Mouse (Mus musculus) limb, embryonic 12.5 days (tissue): ENCODE measurements at regions not wholly inside any gene's neighbourhood (a gene's known extent, or its start where the extent isn't known, plus 50 kb on each side); places are given as distances from the start of the nearest gene placed in this dataset.

Experiments
- ATAC-seq: fragments of 200-750 bp; cut with Nextera tagmentation; 2 replicates; pipeline ENCODE4 v1.8.0; 2017; ENCODE audit warnings: low read depth, moderate TSS enrichment; ENCODE audit not compliant: insufficient number of reproducible peaks, insufficient read depth, low FRiP score, low TSS enrichment
- H3K27ac ChIP-seq: fragments of 300-500 bp; sonication (generic); 2 replicates; pipeline ENCODE4 v1.5.1; 2016; ENCODE audit warnings: mild to moderate bottlenecking, moderate library complexity
- H3K27me3 ChIP-seq: fragments of 300-500 bp; sonication (generic); 2 replicates; pipeline ENCODE4 v1.6.1; 2016; ENCODE audit warnings: mild to moderate bottlenecking, moderate library complexity
- H3K36me3 ChIP-seq: fragments of 300-500 bp; sonication (generic); 2 replicates; pipeline ENCODE4 v1.6.1; 2016; ENCODE audit warnings: mild to moderate bottlenecking, moderate library complexity
- H3K4me1 ChIP-seq: fragments of 300-500 bp; sonication (generic); replicated peaks from 2 replicates; pipeline ENCODE4 v1.6.1; 2016
- H3K4me2 ChIP-seq: fragments of 300-500 bp; sonication (generic); 2 replicates; pipeline ENCODE4 v1.6.1; 2016; ENCODE audit warnings: mild to moderate bottlenecking, moderate library complexity
- H3K4me3 ChIP-seq: fragments of 300-500 bp; sonication (generic); replicated peaks from 2 replicates; pipeline ENCODE4 v1.5.1; 2016; ENCODE audit warnings: mild to moderate bottlenecking
- H3K9ac ChIP-seq: fragments of 300-500 bp; sonication (generic); replicated peaks from 2 replicates; pipeline ENCODE4 v1.6.1; 2016; ENCODE audit warnings: mild to moderate bottlenecking, moderate library complexity
- H3K9me3 ChIP-seq: fragments of 300-500 bp; sonication (generic); 2 replicates; pipeline ENCODE4 v1.6.1; 2016; ENCODE audit warnings: mild to moderate bottlenecking, moderate library complexity
- WGBS: fragments of 180-500 bp; shearing (Covaris S2); methylation state at CpG from one replicate; pipeline ENCODE4 v1.1.7; 2016; 5-methylcytosine and 5-hydroxymethylcytosine counted together

DNA sequence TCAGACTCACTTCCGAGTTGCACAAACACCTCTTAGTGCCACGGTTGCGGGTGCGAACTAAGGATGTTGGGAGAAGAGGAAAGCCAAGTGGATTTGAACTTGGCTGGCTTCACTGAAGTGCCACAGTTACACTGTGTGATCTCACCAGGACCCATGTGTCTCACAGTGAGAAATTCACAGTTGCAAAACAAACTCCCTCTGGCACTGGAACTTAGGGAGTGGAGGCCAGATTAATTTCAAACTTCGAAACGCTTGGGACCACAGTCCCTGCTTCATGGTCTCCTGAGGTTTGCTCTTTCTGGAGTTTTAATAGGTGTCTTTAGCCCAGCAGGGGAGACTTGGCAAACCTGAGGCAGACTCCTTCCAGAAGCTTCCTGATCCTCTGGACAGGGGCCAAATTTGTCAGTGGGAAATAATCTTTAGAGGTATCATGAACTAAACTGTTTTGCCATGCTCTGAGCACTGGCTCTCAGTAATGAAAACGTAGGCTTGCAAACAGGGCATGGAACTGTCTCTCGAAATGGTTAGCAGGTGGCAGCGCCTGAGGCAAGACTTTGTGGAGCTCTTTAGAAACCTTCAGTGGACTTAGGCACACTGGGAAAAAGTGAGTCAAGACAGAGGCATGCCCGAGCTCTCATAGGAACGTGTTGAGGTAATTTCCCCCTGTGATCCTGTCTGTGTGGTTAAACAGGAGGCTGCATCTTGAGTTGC lies 121.2 kb upstream of the Gm5148 start:
- Histone ChIP-seq H3K9ac (no peak overlapping the region), H3K4me1 (peaks cover 16% of the 10 kb centered on the region; the same call in 1 of the 2 replicates), H3K27me3 (no peaks in the 10 kb centered on the region), H3K4me3 (no peak overlapping the region), H3K9me3 (no peaks in the 10 kb centered on the region), H3K4me2 (no peak overlapping the region), H3K27ac (no peak overlapping the region; the same call in 1 of the 2 replicates), H3K36me3 (no peaks in the 10 kb centered on the region)
- ATAC-seq, result no peak
- WGBS, result 71% methylated on average over 11 of the region's 11 CpGs

DNA sequence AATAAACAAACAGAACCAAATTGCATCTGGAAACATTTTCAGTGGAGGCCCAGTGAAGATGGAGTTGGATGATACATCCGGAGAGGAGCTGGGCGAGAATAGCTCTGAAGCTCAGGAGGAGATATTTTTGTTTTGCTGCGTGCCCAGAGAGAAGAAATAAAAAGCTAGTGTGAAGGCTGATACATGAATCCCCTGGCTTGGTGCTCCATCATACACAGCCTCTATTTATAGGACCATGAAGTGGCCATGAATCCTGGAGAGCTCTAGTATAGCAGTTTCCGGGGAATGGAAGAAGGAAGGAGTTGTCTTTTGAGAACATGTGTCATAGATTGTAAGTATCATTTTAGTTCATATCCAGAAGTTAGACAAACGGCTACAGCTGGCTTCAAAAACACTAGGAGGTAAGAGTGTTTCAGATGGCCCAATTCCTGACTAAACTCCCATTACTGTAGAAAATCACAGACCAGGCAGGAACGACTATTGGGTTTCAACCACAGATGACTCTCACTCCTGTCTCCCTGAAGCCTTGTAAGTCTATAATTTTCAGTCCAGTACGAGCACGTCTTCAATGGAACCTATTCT lies 120.5 kb upstream of the Gm5148 start:
- Histone ChIP-seq H3K4me3 (no peak overlapping the region), H3K9ac (no peak overlapping the region), H3K27ac (no peak overlapping the region; the same call in 1 of the 2 replicates), H3K36me3 (no peaks in the 10 kb centered on the region), H3K27me3 (no peaks in the 10 kb centered on the region), H3K9me3 (peaks cover 4% of the 10 kb centered on the region; the same call in 1 of the 2 replicates), H3K4me1 (peaks cover 16% of the 10 kb centered on the region; the same call in 1 of the 2 replicates), H3K4me2 (no peak overlapping the region)
- WGBS, result 80% methylated on average over 8 of the region's 8 CpGs
- ATAC-seq, result no peak

DNA sequence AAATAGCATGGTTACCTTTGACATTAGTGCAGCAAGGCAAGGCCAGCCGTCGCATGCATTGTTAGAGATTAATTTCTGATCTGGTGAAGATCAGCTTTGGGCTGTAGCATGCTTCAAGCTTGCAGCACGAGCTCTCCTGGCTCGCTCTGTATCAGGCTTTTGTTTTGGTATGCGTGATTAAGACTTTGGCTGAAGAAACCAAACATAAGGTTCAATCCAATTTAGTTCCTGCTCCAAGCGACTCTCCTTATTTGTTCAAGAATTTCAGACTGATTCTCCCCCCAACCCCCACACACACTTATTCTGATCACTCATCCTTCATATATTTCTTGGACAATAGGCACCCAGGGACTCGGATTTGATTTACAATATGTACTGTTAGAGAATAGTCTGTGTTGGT lies 118.0 kb upstream of the Gm5148 start:
- no peak for ATAC-seq
- Histone ChIP-seq H3K27me3 (no peaks in the 10 kb centered on the region), H3K4me1 (peaks cover 18% of the 10 kb centered on the region; the same call in 1 of the 2 replicates), H3K36me3 (no peaks in the 10 kb centered on the region), H3K4me2 (no peak overlapping the region), H3K27ac (no peak overlapping the region), H3K9ac (no peak overlapping the region), H3K9me3 (peaks cover 4% of the 10 kb centered on the region; the same call in 1 of the 2 replicates), H3K4me3 (no peak overlapping the region)
- WGBS, result 87% methylated on average over 7 of the region's 7 CpGs

DNA sequence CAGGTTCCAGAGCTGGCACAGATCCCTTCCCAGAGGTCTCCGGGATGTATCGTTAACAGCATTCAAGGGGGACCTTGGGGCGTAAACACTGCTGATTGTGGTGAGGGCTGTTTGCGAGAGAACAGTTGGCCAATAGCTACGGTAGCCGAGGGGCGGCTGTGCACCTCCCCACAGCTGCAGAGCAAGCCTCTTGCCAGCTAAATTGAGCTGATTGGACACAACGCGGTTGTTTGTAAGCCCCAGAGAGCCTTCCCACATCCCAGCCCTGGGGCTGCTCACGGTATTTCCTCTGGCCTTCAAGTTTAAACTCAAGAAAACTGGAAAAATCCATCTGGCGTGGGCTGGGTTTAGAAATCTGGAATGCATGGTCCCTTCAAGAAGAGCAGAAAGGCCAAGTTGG lies 114.6 kb upstream of the Gm5148 start:
- H3K4me3 ChIP-seq, result no peak overlapping the region
- H3K36me3 ChIP-seq, result no peaks in the 10 kb centered on the region
- peaks cover 2% of the 10 kb centered on the region; the same call in 1 of the 2 replicates for H3K4me1 ChIP-seq
- H3K27ac ChIP-seq, result no peak overlapping the region
- no peak overlapping the region for H3K9ac ChIP-seq
- WGBS, result 56% methylated on average over 11 of the region's 11 CpGs
- no peak for ATAC-seq
- no peak overlapping the region for H3K4me2 ChIP-seq
- H3K9me3 ChIP-seq, result peaks cover 4% of the 10 kb centered on the region; the same call in 1 of the 2 replicates
- H3K27me3 ChIP-seq, result no peaks in the 10 kb centered on the region

DNA sequence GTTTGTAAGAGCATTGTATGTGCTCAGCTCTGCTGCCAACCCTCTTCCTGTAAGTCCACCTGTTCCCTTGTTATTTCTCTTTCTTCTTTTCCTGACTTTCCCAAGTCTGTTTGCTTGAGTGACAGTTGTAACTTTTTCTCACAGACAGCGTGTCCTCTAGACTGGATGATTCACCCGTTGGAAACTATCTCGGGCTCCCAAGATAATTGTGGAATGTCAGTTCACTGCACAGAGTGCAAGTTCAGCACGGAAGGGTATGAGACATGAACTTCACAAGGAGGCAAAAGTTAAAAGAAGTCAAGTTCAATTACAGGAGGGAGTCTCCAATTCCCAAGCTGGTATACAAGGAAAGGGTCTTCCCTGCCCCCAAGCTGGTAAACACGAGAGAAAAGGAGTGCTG lies 112.5 kb upstream of the Gm5148 start:
- WGBS, result 75% methylated on average over 5 of the region's 5 CpGs
- Histone ChIP-seq H3K9me3 (peaks cover 4% of the 10 kb centered on the region; the same call in 1 of the 2 replicates), H3K4me2 (no peak overlapping the region), H3K36me3 (no peaks in the 10 kb centered on the region), H3K27ac (no peak overlapping the region), H3K4me1 (peaks cover 2% of the 10 kb centered on the region; the same call in 1 of the 2 replicates), H3K27me3 (no peaks in the 10 kb centered on the region), H3K9ac (no peak overlapping the region), H3K4me3 (no peak overlapping the region)
- ATAC-seq, result no peak

DNA sequence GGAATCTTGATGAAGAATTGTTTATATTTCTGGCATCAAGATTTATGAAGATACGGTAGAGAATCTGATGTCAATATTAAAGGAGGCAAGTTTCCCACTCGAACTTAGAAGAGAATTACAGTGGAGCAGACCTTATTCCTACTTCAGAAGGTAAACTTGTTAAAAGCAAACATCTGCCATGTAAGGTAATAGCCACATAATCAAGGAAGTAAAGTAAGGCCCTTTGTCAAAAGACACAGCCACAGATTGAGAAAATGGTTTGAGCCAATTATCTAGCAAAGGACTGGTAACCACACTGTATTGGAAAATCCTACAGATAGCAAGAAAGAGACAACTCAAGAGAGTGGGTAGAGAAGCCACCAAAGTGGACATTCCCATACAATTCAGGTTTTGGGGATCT lies 111.4 kb upstream of the Gm5148 start:
- H3K27me3 ChIP-seq, result no peaks in the 10 kb centered on the region
- peaks cover 2% of the 10 kb centered on the region; the same call in 1 of the 2 replicates for H3K4me1 ChIP-seq
- no peak for ATAC-seq
- H3K36me3 ChIP-seq, result no peaks in the 10 kb centered on the region
- WGBS, result 85% methylated on average over 2 of the region's 2 CpGs
- no peak overlapping the region for H3K4me2 ChIP-seq
- H3K9me3 ChIP-seq, result peaks cover 4% of the 10 kb centered on the region; the same call in 1 of the 2 replicates
- H3K9ac ChIP-seq, result no peak overlapping the region
- no peak overlapping the region for H3K27ac ChIP-seq
- no peak overlapping the region for H3K4me3 ChIP-seq

DNA sequence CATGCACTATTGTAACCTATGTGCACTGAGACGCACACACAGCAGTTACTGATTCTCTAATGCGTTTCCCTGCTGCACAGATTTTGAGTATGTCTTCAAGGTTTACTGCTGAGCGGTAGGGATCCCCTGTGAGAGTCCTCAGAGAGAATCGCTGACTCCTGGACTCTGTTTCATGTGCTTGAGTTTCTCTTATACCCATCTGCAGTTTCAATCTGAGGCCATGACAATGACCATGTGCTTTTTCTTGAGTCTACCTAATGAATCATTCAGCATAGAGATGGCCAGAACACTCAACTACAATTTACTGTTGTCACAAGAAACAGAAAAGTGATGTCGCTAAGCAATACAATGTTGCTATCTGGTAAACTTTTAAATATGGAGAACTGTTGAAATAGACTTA lies 110.8 kb upstream of the Gm5148 start:
- no peak overlapping the region for H3K4me2 ChIP-seq
- H3K9ac ChIP-seq, result no peak overlapping the region
- H3K9me3 ChIP-seq, result peaks cover 3% of the 10 kb centered on the region; the same call in 1 of the 2 replicates
- no peaks in the 10 kb centered on the region for H3K36me3 ChIP-seq
- no peak overlapping the region for H3K4me3 ChIP-seq
- WGBS, result 87% methylated on average over 5 of the region's 5 CpGs
- ATAC-seq, result no peak
- peaks cover 2% of the 10 kb centered on the region; the same call in 1 of the 2 replicates for H3K4me1 ChIP-seq
- H3K27me3 ChIP-seq, result no peaks in the 10 kb centered on the region
- H3K27ac ChIP-seq, result 0 out of 2 replicates have a peak overlapping the region, but pooled peaks have one; percentile 8

DNA sequence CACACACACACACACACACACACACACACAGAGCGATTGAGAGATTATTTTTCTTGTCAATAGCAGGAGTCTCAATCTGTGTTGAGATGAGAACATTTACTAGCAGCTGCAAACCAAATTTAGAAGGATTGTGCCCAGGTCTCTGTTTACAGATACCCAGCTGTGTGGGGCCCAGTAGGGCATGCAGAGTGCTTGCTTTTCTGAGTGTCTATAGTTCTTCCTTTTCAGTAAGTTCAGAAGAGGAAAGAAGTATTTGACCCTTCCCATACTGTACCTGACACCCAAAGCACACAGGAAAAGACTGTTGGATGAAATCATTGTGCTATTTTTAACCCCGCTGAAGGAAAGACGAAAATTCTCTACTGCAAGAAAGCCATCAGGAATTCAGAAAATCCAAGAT lies 110.3 kb upstream of the Gm5148 start:
- 84% methylated on average over 3 of the region's 3 CpGs for WGBS
- H3K9ac ChIP-seq, result no peak overlapping the region; the same call in 1 of the 2 replicates
- ATAC-seq, result no peak
- no peak overlapping the region for H3K4me2 ChIP-seq
- H3K27ac ChIP-seq, result no peak overlapping the region
- no peak overlapping the region for H3K4me3 ChIP-seq
- H3K9me3 ChIP-seq, result no peaks in the 10 kb centered on the region
- peaks cover 2% of the 10 kb centered on the region; the same call in 1 of the 2 replicates for H3K4me1 ChIP-seq
- H3K36me3 ChIP-seq, result no peaks in the 10 kb centered on the region
- H3K27me3 ChIP-seq, result no peaks in the 10 kb centered on the region

DNA sequence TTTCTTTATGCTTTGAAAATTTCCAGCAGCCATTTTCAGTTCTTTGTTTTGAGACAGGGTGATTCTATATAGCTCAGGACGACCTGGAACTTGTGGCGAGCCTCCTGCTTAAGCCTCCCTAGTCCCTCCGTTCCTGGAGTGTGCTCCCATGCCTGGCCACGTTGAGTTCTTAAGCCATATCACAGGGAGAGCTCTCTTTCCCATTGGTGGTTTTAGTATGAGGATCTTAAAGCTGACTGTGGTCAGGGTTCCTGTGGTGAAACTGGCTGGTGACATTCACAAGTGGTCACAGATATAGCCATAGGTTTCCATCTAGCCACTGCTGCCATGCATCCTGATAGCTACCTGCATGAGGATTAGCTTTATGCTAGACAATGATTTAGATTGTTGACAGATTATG lies 109.1 kb upstream of the Gm5148 start:
- 78% methylated on average over 4 of the region's 4 CpGs for WGBS
- Histone ChIP-seq H3K27ac (no peak overlapping the region), H3K4me1 (no peaks in the 10 kb centered on the region; the same call in 1 of the 2 replicates), H3K4me2 (no peak overlapping the region), H3K9ac (no peak overlapping the region), H3K36me3 (no peaks in the 10 kb centered on the region), H3K27me3 (no peaks in the 10 kb centered on the region), H3K9me3 (no peaks in the 10 kb centered on the region), H3K4me3 (no peak overlapping the region)
- no peak for ATAC-seq

DNA sequence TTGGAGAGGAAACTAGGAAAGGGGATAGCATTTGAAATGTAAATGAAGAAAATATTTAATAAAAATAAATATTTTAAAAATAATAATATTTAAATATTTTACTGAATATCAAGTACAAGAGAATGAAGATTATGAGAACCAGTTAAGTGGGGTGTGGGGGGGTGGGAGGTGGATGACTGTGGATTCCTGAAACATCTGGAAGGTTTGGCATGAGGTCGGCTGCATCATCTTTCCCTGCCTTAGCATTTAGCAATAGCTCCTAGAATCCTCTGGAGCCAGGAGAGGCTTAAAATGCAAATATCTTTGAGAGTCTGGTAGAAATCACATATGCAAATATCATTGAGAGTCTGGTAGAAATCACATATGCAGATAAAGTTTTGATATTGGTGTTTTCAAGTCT lies 103.3 kb upstream of the Gm5148 start:
- Histone ChIP-seq H3K27ac (no peak overlapping the region), H3K4me2 (no peak overlapping the region), H3K27me3 (no peaks in the 10 kb centered on the region), H3K9ac (no peak overlapping the region), H3K4me1 (no peaks in the 10 kb centered on the region), H3K9me3 (no peaks in the 10 kb centered on the region), H3K4me3 (no peak overlapping the region), H3K36me3 (no peaks in the 10 kb centered on the region)
- ATAC-seq, result no peak
- WGBS, result 61% methylated on average over 1 of the region's 1 CpGs

DNA sequence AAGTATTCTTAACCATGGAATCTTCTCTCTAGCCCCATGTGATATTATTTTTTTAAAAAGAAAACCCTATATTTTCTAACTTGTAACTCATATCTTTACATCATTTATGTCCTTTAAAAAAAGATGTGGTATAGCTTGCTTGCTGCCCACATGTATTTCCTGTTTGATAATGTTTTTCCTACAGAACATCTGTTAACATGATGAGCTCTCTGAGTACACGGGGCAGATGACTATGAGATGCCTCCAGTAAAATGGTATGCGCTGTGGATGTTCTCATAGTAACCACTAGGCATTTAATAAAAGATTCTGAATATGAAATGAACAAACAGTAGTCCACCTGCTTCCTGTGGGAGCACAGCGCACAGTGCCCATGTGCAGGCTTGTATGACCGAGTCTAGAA lies 101.3 kb upstream of the Gm5148 start:
- Histone ChIP-seq H3K36me3 (no peaks in the 10 kb centered on the region), H3K27ac (no peak overlapping the region), H3K27me3 (no peaks in the 10 kb centered on the region), H3K4me3 (no peak overlapping the region), H3K4me2 (no peak overlapping the region), H3K9me3 (no peaks in the 10 kb centered on the region), H3K9ac (no peak overlapping the region), H3K4me1 (no peaks in the 10 kb centered on the region)
- no peak for ATAC-seq
- WGBS, result 94% methylated on average over 4 of the region's 4 CpGs
